ENCODE assay signal across 8 mouse cellular contexts in genomic region chr12:111559647-111560258, GRCm38 (mm10). TPM values are rescaled to one million over a fixed set of nuclear protein-coding genes. Genes with fewer than 3 reads are reported as not detected.
DNase-seq lines count a peak whose midpoint lies in the region; ATAC-seq and TF ChIP-seq lines count a peak whose summit lies in the region.

No protein-coding gene starts in this region.

- no peak for TF ChIP-seq POLR2A in brain, embryonic 14.5 days (IDR thresholded peaks at IDR 0.05; ENCODE audit: borderline replicate concordance, extremely low read depth, insufficient read depth, insufficient read length, poor library complexity, severe bottlenecking)

- H3K9ac ChIP-seq in heart, embryonic 11.5 days (ENCODE audit: low read depth, low read length): no peak overlapping the region; the same call in 1 of the 2 replicates
- H3K9ac ChIP-seq in limb, embryonic 13.5 days: no peak overlapping the region

- no peaks in the 10 kb centered on the region for H3K36me3 ChIP-seq in heart, embryonic 11.5 days (ENCODE audit: control insufficient read depth, insufficient read depth, low read length)
- no peaks in the 10 kb centered on the region for H3K36me3 ChIP-seq in limb, embryonic 13.5 days

- TF ChIP-seq CTCF in brain, embryonic 14.5 days (IDR thresholded peaks at IDR 0.05; ENCODE audit: borderline replicate concordance, extremely low read depth, insufficient read depth, insufficient read length): no peak

- DNase-seq in heart, postnatal 10 days: no peak
- peak; percentile 58 for DNase-seq in brain, embryonic 14.5 days (ENCODE audit: low read depth)
- peak; percentile 26 for DNase-seq in heart, postnatal 4 days
- DNase-seq in monocyte, adult 2 months (ENCODE audit: low read depth in 1 of 2, low spot score in 2 of 2): peak; percentile 55 to 63
- DNase-seq in thymus, postnatal 14 days: peak; percentile 68
- no peak for DNase-seq in embryo, embryonic 9.5 days (ENCODE audit: extremely low spot score)

- ATAC-seq in heart, embryonic 11.5 days (replicated peaks; ENCODE audit: insufficient number of reproducible peaks, low FRiP score, low TSS enrichment): no peak
- no peak for ATAC-seq in limb, embryonic 13.5 days (ENCODE audit: low FRiP score, low read depth)

- no peak overlapping the region for H3K4me3 ChIP-seq in heart, embryonic 11.5 days (ENCODE audit: low read depth, low read length)
- H3K4me3 ChIP-seq in limb, embryonic 13.5 days: no peak overlapping the region

- no peaks in the 10 kb centered on the region for H3K27me3 ChIP-seq in heart, embryonic 11.5 days (ENCODE audit: control insufficient read depth, insufficient read depth, low read length)
- H3K27me3 ChIP-seq in limb, embryonic 13.5 days: no peaks in the 10 kb centered on the region

- no peak overlapping the region for H3K27ac ChIP-seq in heart, embryonic 11.5 days (ENCODE audit: low read depth, low read length)
- no peak overlapping the region for H3K27ac ChIP-seq in limb, embryonic 13.5 days

- no peaks in the 10 kb centered on the region for H3K9me3 ChIP-seq in heart, embryonic 11.5 days (replicated peaks; ENCODE audit: control insufficient read depth, low read length)
- no peaks in the 10 kb centered on the region for H3K9me3 ChIP-seq in limb, embryonic 13.5 days

- WGBS in heart, embryonic 11.5 days (ENCODE audit: insufficient replicate concordance): 50% methylated on average over 18 of the region's 18 CpGs
- 52% methylated on average over 18 of the region's 18 CpGs for WGBS in limb, embryonic 13.5 days

- peak overlapping the region; percentile 40 for H3K4me2 ChIP-seq in heart, embryonic 11.5 days
- peak overlapping the region; percentile 23; the same call in 1 of the 2 replicates for H3K4me2 ChIP-seq in limb, embryonic 13.5 days (replicated peaks)

- peaks cover 12% of the 10 kb centered on the region; the same call in 1 of the 2 replicates for H3K4me1 ChIP-seq in heart, embryonic 11.5 days (ENCODE audit: control insufficient read depth, insufficient read depth, low read length)
- peaks cover 13% of the 10 kb centered on the region for H3K4me1 ChIP-seq in limb, embryonic 13.5 days

- intact Hi-C loops in heart, postnatal 10 days (cut with DNase I): no loop called here

RNA-seq across cellular contexts. Expression of gene Mark3, which starts 14.6 kb away (rescaled TPM):
- polyA plus RNA-seq in heart, embryonic 11.5 days (2014; fragmentation: Nextera tagmentation; extraction: Ambion mirVana): 45.7 and 47.7 TPM in 2 replicates
- total RNA-seq in heart, postnatal 10 days (2021): 10 to 100 TPM; 71.0 to 71.7 TPM
- 100 and 112 TPM in 2 replicates for polyA plus RNA-seq in brain, embryonic 14.5 days (2012; rRNA removed)
- 10 to 100 TPM; 77.5 to 79.9 TPM for total RNA-seq in heart, postnatal 4 days (2021)
- 40.3 and 43.8 TPM in 2 replicates for polyA plus RNA-seq in limb, embryonic 13.5 days (2015; fragmentation: Nextera tagmentation; extraction: Ambion mirVana)

RNA-seq across cellular contexts. Expression of gene Eif5, which starts 21.9 kb away (rescaled TPM):
- polyA plus RNA-seq in heart, embryonic 11.5 days (2014; fragmentation: Nextera tagmentation; extraction: Ambion mirVana): 478 and 505 TPM in 2 replicates
- 100 to 1,000 TPM; 196 to 199 TPM for total RNA-seq in heart, postnatal 10 days (2021)
- 147 and 167 TPM in 2 replicates for polyA plus RNA-seq in brain, embryonic 14.5 days (2012; rRNA removed)
- total RNA-seq in heart, postnatal 4 days (2021): 100 to 1,000 TPM; 240 to 258 TPM
- 597 and 611 TPM in 2 replicates for polyA plus RNA-seq in limb, embryonic 13.5 days (2015; fragmentation: Nextera tagmentation; extraction: Ambion mirVana)

Comparison
In these comparisons a context has a peak if more than half of its experiments do, and no peak if none do; other contexts are left out.
1. DNase-seq: peak in brain, embryonic 14.5 days (single experiment), heart, postnatal 4 days (single experiment), monocyte, adult 2 months (2 of 2) and thymus, postnatal 14 days (single experiment); none in heart, postnatal 10 days (0 of 2) and embryo, embryonic 9.5 days (single experiment).